Mouse (Mus musculus) MEL (cell line): ENCODE measurements around the gene Gm527. TPM values are rescaled to one million over a fixed set of nuclear protein-coding genes. Genes with fewer than 3 reads are reported as not detected.

Experiments
- DNase-seq: peaks from one replicate; pipeline ENCODE4 v3.0.0; 2011; ENCODE audit warnings: low read depth, low spot score
- H3K27ac ChIP-seq: 2 replicates; pipeline ENCODE4 v1.5.1; 2012; ENCODE audit warnings: low read depth, mild to moderate bottlenecking, control low read depth, low read length, moderate library complexity; ENCODE audit not compliant: control insufficient read depth
- H3K27me3 ChIP-seq, 2 experiments: fragments of 150-350 bp in 1 of 2; sonication (generic) in 1 of 2; 2 replicates each; pipeline ENCODE4 v1.6.1; 2012; ENCODE audit warnings: low read length in 2 of 2, mild to moderate bottlenecking in 2 of 2, improper control_type of control experiment in 1 of 2, moderate library complexity in 1 of 2; ENCODE audit not compliant: insufficient read depth in 2 of 2, control insufficient read depth in 1 of 2
- H3K36me3 ChIP-seq, 2 experiments: 2 replicates each; pipeline ENCODE4 v1.6.1; 2012 to 2014; ENCODE audit warnings: low read length in 2 of 2, improper control_type of control experiment in 1 of 2, inconsistent platforms in 1 of 2, mild to moderate bottlenecking in 1 of 2; ENCODE audit not compliant: insufficient read depth in 2 of 2, control insufficient read depth in 1 of 2
- H3K4me1 ChIP-seq, 2 experiments: fragments of 150-350 bp in 1 of 2; sonication (generic) in 1 of 2; 2 replicates each; pipeline ENCODE4 v1.6.1; 2012; ENCODE audit warnings: low read length in 2 of 2, improper control_type of control experiment in 1 of 2, mild to moderate bottlenecking in 1 of 2; ENCODE audit not compliant: insufficient read depth in 2 of 2, control insufficient read depth in 1 of 2
- H3K4me3 ChIP-seq, 2 experiments: fragments of 150-350 bp in 1 of 2; sonication (generic) in 1 of 2; 2 replicates each; pipeline ENCODE4 v1.5.1; 2012; ENCODE audit warnings: low read depth in 2 of 2, low read length in 2 of 2, mild to moderate bottlenecking in 2 of 2, moderate library complexity in 2 of 2, control low read depth in 1 of 2, improper control_type of control experiment in 1 of 2; ENCODE audit not compliant: control insufficient read depth in 1 of 2, insufficient read depth in 1 of 2
- H3K79me2 ChIP-seq: 2 replicates; pipeline ENCODE4 v1.6.1; 2012; ENCODE audit warnings: mild to moderate bottlenecking, low read length, moderate library complexity; ENCODE audit not compliant: control insufficient read depth, poor library complexity, insufficient read depth
- H3K9ac ChIP-seq: 2 replicates; pipeline ENCODE4 v1.6.1; 2012; ENCODE audit warnings: low read depth, mild to moderate bottlenecking, control low read depth, low read length, moderate library complexity; ENCODE audit not compliant: control insufficient read depth, poor library complexity, severe bottlenecking
- H3K9me3 ChIP-seq: fragments of 150-350 bp; sonication (generic); replicated peaks from 2 replicates; pipeline ENCODE4 v1.6.1; 2012; ENCODE audit warnings: mild to moderate bottlenecking, low read length, improper control_type of control experiment, moderate library complexity; ENCODE audit not compliant: insufficient read depth
- BHLHE40 ChIP-seq: IDR thresholded peaks from 2 replicates; pipeline ENCODE4 v1.6.1; 2012; ENCODE audit warnings: low read depth, mild to moderate bottlenecking, inconsistent platforms, low read length, improper control_type of control experiment, borderline replicate concordance
- CHD1 ChIP-seq: IDR thresholded peaks from 2 replicates; pipeline ENCODE4 v1.6.1; 2012; ENCODE audit warnings: low read depth, mild to moderate bottlenecking, inconsistent platforms, low read length, improper control_type of control experiment
- CHD2 ChIP-seq: IDR thresholded peaks from 2 replicates; pipeline ENCODE4 v1.6.1; 2011; ENCODE audit warnings: low read length, improper control_type of control experiment
- ELF1 ChIP-seq: IDR thresholded peaks from 2 replicates; pipeline ENCODE4 v1.6.1; 2014; ENCODE audit warnings: low read depth, mild to moderate bottlenecking, inconsistent platforms, low read length, improper control_type of control experiment, moderate library complexity
- ETS1 ChIP-seq: IDR thresholded peaks from 2 replicates; pipeline ENCODE4 v1.6.1; 2012; ENCODE audit warnings: low read depth, mild to moderate bottlenecking, inconsistent platforms, low read length, improper control_type of control experiment, moderate library complexity
- GABPA ChIP-seq: IDR thresholded peaks from 2 replicates; pipeline ENCODE4 v1.6.1; 2012; ENCODE audit warnings: low read depth, mild to moderate bottlenecking, inconsistent platforms, low read length, improper control_type of control experiment, moderate library complexity
- HCFC1 ChIP-seq: IDR thresholded peaks from 2 replicates; pipeline ENCODE4 v1.6.1; 2012; ENCODE audit warnings: low read depth, mild to moderate bottlenecking, inconsistent platforms, low read length, improper control_type of control experiment, moderate library complexity
- KAT2A ChIP-seq: conservative IDR thresholded peaks from 2 replicates; pipeline ENCODE4 v1.6.1; 2012; ENCODE audit warnings: low read depth, low read length, improper control_type of control experiment, inconsistent platforms
- MAFK ChIP-seq: IDR thresholded peaks from 2 replicates; pipeline ENCODE4 v1.6.1; 2011; ENCODE audit warnings: low read depth, mild to moderate bottlenecking, low read length, improper control_type of control experiment, borderline replicate concordance
- MAX ChIP-seq: IDR thresholded peaks from 2 replicates; pipeline ENCODE4 v1.6.1; 2011; ENCODE audit warnings: low read length, improper control_type of control experiment
- MAZ ChIP-seq: IDR thresholded peaks from 2 replicates; pipeline ENCODE4 v1.6.1; 2012; ENCODE audit warnings: low read depth, mild to moderate bottlenecking, inconsistent platforms, low read length, improper control_type of control experiment
- MXI1 ChIP-seq: IDR thresholded peaks from 2 replicates; pipeline ENCODE4 v1.6.1; 2011; ENCODE audit warnings: mild to moderate bottlenecking, low read depth, low read length, improper control_type of control experiment
- NELFE ChIP-seq: IDR thresholded peaks from 2 replicates; pipeline ENCODE4 v1.6.1; 2011; ENCODE audit warnings: low read depth, low read length, improper control_type of control experiment
- NRF1 ChIP-seq: IDR thresholded peaks from 2 replicates; pipeline ENCODE4 v1.6.1; 2014; ENCODE audit warnings: low read depth, mild to moderate bottlenecking, inconsistent platforms, low read length, improper control_type of control experiment, moderate library complexity; ENCODE audit not compliant: poor library complexity, insufficient read depth, severe bottlenecking
- POLR2A ChIP-seq, 2 experiments: IDR thresholded peaks; 2 replicates each; pipeline ENCODE4 v1.6.1; 2011 to 2012; ENCODE audit warnings: low read length in 2 of 2, mild to moderate bottlenecking in 2 of 2, control low read depth in 1 of 2, improper control_type of control experiment in 1 of 2, low read depth in 1 of 2, moderate library complexity in 1 of 2; ENCODE audit not compliant: control insufficient read depth in 1 of 2, insufficient read depth in 1 of 2, poor library complexity in 1 of 2
- POLR2AphosphoS2 ChIP-seq: IDR thresholded peaks from 2 replicates; pipeline ENCODE4 v1.6.1; 2011; ENCODE audit warnings: low read length, improper control_type of control experiment
- RAD21 ChIP-seq: IDR thresholded peaks from 2 replicates; pipeline ENCODE4 v1.6.1; 2011; ENCODE audit warnings: mild to moderate bottlenecking, low read depth, low read length, improper control_type of control experiment
- SIN3A ChIP-seq: IDR thresholded peaks from 2 replicates; pipeline ENCODE4 v1.6.1; 2012; ENCODE audit warnings: low read length, improper control_type of control experiment, inconsistent platforms
- SMC3 ChIP-seq: IDR thresholded peaks from 2 replicates; pipeline ENCODE4 v1.6.1; 2011; ENCODE audit warnings: low read depth, low read length, improper control_type of control experiment
- TAL1 ChIP-seq: IDR thresholded peaks from 2 replicates; pipeline ENCODE4 v1.6.1; 2012; ENCODE audit warnings: mild to moderate bottlenecking, inconsistent platforms, low read length, moderate library complexity, mixed read lengths
- TBP ChIP-seq: IDR thresholded peaks from 2 replicates; pipeline ENCODE4 v1.8.0; 2011; ENCODE audit warnings: low read depth, low read length, improper control_type of control experiment
- TCF12 ChIP-seq: IDR thresholded peaks from 2 replicates; pipeline ENCODE4 v1.6.1; 2014; ENCODE audit warnings: low read depth, mild to moderate bottlenecking, inconsistent platforms, low read length, improper control_type of control experiment, moderate library complexity
- UBTF ChIP-seq: IDR thresholded peaks from 2 replicates; pipeline ENCODE4 v1.6.1; 2012; ENCODE audit warnings: low read depth, mild to moderate bottlenecking, inconsistent platforms, low read length, improper control_type of control experiment, moderate library complexity, borderline replicate concordance; ENCODE audit not compliant: insufficient read depth
- USF1 ChIP-seq: IDR thresholded peaks from 2 replicates; pipeline ENCODE4 v1.6.1; 2014; ENCODE audit warnings: low read depth, mild to moderate bottlenecking, inconsistent platforms, low read length, improper control_type of control experiment, moderate library complexity
- ZC3H11A ChIP-seq: IDR thresholded peaks from 2 replicates; pipeline ENCODE4 v1.6.1; 2012; ENCODE audit warnings: low read depth, mild to moderate bottlenecking, inconsistent platforms, low read length, improper control_type of control experiment
- ZKSCAN1 ChIP-seq: IDR thresholded peaks from 2 replicates; pipeline ENCODE4 v1.6.1; 2012; ENCODE audit warnings: low read depth, mild to moderate bottlenecking, inconsistent platforms, low read length, improper control_type of control experiment, moderate library complexity
- ZMIZ1 ChIP-seq: IDR thresholded peaks from 2 replicates; pipeline ENCODE4 v1.6.1; 2012; ENCODE audit warnings: low read depth, mild to moderate bottlenecking, inconsistent platforms, low read length, improper control_type of control experiment, moderate library complexity
- ZNF384 ChIP-seq: IDR thresholded peaks from 2 replicates; pipeline ENCODE4 v1.6.1; 2012; ENCODE audit warnings: low read depth, mild to moderate bottlenecking, inconsistent platforms, low read length, improper control_type of control experiment
- polyA plus RNA-seq, 2 experiments: library from polyadenylated mRNA; stranded (reverse) in 1 of 2; unstranded in 1 of 2; fragments of >175 nt in 1 of 2; fragments of >200 nt in 1 of 2; gene quantifications; 2 replicates each; pipeline versions ENCODE4 v1.2.1 to v1.2.4; 2012; ENCODE audit warnings: low replicate concordance in 2 of 2, low read depth in 1 of 2; ENCODE audit not compliant: insufficient read length in 2 of 2, insufficient read depth in 1 of 2, missing spikeins in 1 of 2
- total RNA-seq: library from RNA; depleted of rRNA; stranded (reverse); fragments of 300-350 nt; gene quantifications from 2 replicates; pipeline ENCODE4 v1.2.3, GENCODE M21; 2012; rRNA removed

Gm527 gene
- total RNA-seq, result 1.1 and 1.7 TPM in 2 replicates
- polyA plus RNA-seq, result 1 to 10 TPM in 1 of 2 experiments, not detected in 1; 2.6 TPM

DNA sequence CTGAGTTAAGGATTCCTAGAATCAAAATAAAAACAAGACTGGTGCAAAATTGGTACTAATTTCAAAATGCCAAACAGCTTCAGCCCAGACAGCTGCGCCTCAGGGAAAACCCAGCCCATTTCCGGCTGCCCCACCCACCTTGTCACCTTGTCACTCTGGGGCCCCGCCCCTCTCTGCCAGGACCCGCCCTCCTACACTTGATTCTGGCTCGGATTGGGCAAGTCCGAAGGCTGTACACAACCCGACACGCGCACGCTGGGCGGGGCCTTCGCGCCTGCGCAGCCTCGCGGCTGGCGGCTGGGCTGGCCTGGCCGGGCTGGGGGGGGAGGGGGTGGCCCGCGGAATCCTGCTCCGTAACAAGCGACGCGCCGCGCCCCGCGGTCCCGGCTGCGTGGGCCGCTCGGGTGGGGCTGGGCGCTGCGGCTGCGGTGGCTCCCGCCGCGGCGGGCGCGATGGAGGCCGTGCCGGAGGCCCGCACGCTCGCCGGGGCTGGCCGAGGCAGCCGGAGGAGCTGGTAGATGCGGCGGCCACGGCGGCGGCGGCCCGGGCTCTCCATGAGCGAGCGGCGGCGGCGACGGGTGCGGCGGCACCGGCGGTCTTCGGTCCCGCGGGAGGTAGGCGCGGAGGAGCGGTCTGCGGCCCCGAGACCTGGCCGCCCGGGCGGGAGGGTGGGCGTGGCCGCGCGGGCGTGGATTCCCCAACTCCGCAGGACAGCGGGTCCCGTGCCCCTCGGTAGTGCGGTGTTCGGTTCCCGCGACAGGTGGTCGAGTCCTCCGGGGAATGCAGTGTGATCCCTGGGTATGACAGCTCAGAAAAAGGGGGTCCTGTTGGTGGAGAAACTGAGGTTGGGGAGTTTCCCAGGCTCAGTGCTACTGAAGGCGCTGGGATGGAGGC is at the start of gene Gm527:
TSS of gene Gm527 (plus strand) at position 329 of the 894 bp plus-strand sequence.
- Histone ChIP-seq H3K4me1 (peaks cover 2 to 3% of the 10 kb centered on the region in 2 experiments; a peak in 2 of 4 replicates), H3K36me3 (peaks cover 0 to 7% of the 10 kb centered on the region in 2 experiments; a peak in 2 of 4 replicates), H3K4me3 (peak within 1 kb of the TSS; percentile 93 to 99), H3K9ac (peak within 1 kb of the TSS; percentile 78), H3K27ac (no peak within 1 kb of the TSS), H3K79me2 (peaks cover 2% of the 10 kb centered on the region; the same call in 1 of the 2 replicates), H3K27me3 (no peaks in the 10 kb centered on the region), H3K9me3 (no peaks in the 10 kb centered on the region)
- DNase-seq, result peak; percentile 97
- TF ChIP-seq SMC3 (no peak), ETS1 (peak; percentile 39; the same call in 1 of the 2 replicates), MAFK (no peak), SIN3A (peak; percentile 88), NRF1 (peak; percentile 91), BHLHE40 (no peak; the same call in 1 of the 2 replicates), KAT2A (no peak), RAD21 (no peak), ZMIZ1 (no peak), GABPA (no peak), CHD1 (no peak), TAL1 (no peak), MAX (peak; percentile 89), ZNF384 (no peak), TBP (no peak), POLR2A (IDR thresholded peaks at IDR 0.05; ENCODE audit: control insufficient read depth in 1 of 2, insufficient read depth in 1 of 2, low read depth in 1 of 2, low read length in 2 of 2, poor library complexity in 1 of 2) (peak; percentile 35 to 66; a peak in 3 of 4 replicates), HCFC1 (peak; percentile 49; the same call in 1 of the 2 replicates), USF1 (no peak), ZC3H11A (no peak), MXI1 (peak; percentile 77), ELF1 (peak; percentile 47; the same call in 1 of the 2 replicates), POLR2AphosphoS2 (no peak), TCF12 (no peak), MAZ (0 out of 2 replicates have a peak, but pooled peaks have one; percentile 79), CHD2 (no peak), NELFE (no peak; the same call in 1 of the 2 replicates), UBTF (0 out of 2 replicates have a peak, but pooled peaks have one; percentile 34), ZKSCAN1 (no peak)
